Mouse (Mus musculus) erythroblast, embryonic 14.5 days (primary cell): ENCODE results near the gene Fcgr2b. TPM values are rescaled to one million over a fixed set of nuclear protein-coding genes. Genes with fewer than 3 reads are reported as not detected.
A peak's percentile ranks its signal among the peaks of the same experiment; 100 is the strongest.

Experiments used
- H3K27me3 ChIP-seq: 2 replicates; pipeline ENCODE4 v1.6.1; 2012; ENCODE audit warnings: inconsistent platforms; ENCODE audit not compliant: control insufficient read depth
- H3K36me3 ChIP-seq: 2 replicates; pipeline ENCODE4 v1.6.1; 2012; ENCODE audit warnings: mild to moderate bottlenecking, inconsistent platforms; ENCODE audit not compliant: control insufficient read depth
- H3K4me1 ChIP-seq: 2 replicates; pipeline ENCODE4 v1.6.1; 2012; ENCODE audit warnings: inconsistent platforms; ENCODE audit not compliant: control insufficient read depth
- H3K4me3 ChIP-seq: replicated peaks from 2 replicates; pipeline ENCODE3; 2012; ENCODE audit warnings: moderate library complexity, mild to moderate bottlenecking, inconsistent platforms
- H3K9me3 ChIP-seq: 2 replicates; pipeline ENCODE4 v1.6.1; 2012; ENCODE audit warnings: low read length, inconsistent platforms, mixed read lengths; ENCODE audit not compliant: control insufficient read depth
- GATA1 ChIP-seq: IDR thresholded peaks from 2 replicates; pipeline ENCODE4 v1.6.1; 2012; ENCODE audit warnings: low read length, inconsistent platforms, mixed read lengths
- TAL1 ChIP-seq: IDR thresholded peaks from 3 replicates; pipeline ENCODE4 v1.6.1; 2012; ENCODE audit warnings: low read length, inconsistent platforms, mixed read lengths
- polyA plus RNA-seq: library from polyadenylated mRNA; stranded (reverse); fragments of >175 nt; gene quantifications from 2 replicates; pipeline ENCODE4 v1.2.3, GENCODE M21; 2012

Gene Fcgr2b
- polyA plus RNA-seq, 1 experiment: not detected

DNA sequence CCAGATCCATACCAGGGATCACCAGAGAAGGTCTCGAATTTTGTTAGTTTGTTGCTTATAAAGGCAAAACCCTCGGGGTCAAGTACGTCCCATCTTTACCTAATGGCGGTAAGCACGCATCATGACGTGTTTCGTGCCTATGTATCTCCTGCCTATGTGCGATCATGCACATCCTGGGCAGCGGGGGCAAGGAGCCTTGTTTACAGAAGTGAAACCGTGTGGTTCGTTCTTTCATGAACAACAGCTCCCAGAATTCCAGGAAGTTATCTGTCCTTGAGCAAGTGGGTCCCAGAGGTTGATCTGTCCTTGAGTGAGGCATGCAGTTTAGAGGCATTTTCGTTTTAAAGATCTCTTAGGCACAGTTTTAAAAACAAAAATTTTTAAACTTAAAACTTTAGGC lies 37.1 kb downstream of the Fcgr2b start:
- no peaks in the 10 kb centered on the region for H3K9me3 ChIP-seq
- H3K4me1 ChIP-seq: no peaks in the 10 kb centered on the region
- TF ChIP-seq TAL1: no peak
- no peak for TF ChIP-seq GATA1
- H3K4me3 ChIP-seq: no peak overlapping the region
- no peaks in the 10 kb centered on the region for H3K36me3 ChIP-seq
- no peaks in the 10 kb centered on the region for H3K27me3 ChIP-seq

DNA sequence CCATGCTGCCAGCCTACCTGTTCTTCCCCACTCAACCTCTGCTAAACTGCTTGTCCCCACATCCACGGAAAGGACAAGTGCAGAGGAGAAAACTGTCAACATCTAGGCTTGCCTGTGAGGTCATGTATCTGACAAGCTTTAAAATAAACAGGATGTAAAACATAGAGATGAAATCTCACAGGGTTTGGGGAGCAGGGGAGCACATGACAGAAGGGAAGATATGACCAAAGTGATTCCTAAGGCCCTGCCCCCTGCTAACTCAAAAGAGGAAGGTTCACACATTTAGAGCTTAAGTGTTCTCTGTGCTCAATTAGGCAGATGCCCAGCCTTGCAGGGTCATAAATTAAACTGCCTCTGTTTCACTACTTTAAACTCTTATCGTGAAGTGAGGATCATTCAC lies 42.0 kb downstream of the Fcgr2b start:
- Histone ChIP-seq H3K27me3 (no peaks in the 10 kb centered on the region), H3K4me3 (no peak overlapping the region), H3K9me3 (no peaks in the 10 kb centered on the region), H3K36me3 (no peaks in the 10 kb centered on the region), H3K4me1 (no peaks in the 10 kb centered on the region)
- TF ChIP-seq GATA1 (no peak), TAL1 (no peak)

DNA sequence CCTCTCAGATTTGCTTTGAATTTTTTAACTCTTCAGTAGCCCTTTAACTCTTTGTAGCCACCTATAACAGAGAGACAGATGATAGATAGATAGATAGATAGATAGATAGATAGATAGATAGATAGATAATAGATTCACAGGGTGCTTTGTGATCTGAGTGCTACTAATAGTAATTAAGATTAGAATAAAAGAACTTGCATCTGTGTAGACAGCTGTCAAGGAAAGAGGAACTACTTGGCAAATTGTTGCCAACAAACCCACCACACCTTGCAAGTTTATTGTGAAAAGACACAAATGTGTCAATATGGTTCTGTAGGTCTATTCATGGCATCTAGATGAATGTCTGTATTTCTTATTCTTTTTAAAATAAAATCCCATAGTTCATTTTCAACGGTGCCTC lies 42.4 kb downstream of the Fcgr2b start:
- H3K4me3 ChIP-seq: no peak overlapping the region

DNA sequence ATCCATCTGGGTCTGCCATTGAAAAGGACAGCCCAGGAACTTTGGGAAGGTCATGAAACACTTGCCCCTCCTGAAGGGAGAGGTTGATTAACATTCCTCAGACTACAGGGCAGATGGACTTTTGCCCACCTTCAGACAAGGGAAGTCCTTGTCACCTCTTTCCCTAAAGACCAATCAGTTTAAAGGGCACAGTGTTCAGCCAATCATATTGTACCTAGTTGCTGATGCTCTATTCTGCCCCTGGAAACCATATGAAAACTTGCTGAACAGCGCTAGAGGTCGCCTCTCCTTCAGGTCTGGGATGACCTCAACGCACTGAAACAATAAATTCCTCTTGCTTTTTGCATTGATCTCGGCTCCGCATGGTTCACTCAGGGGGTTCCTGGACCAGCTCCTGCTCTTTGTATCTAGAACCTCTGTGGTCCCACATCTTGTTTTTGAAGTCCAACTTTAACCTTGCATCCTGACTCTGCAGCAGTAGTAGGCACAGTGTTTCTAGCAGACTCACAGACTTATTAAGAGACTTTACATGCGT lies 42.9 kb downstream of the Fcgr2b start:
- H3K9me3 ChIP-seq: no peaks in the 10 kb centered on the region
- no peaks in the 10 kb centered on the region for H3K27me3 ChIP-seq
- no peak overlapping the region for H3K4me3 ChIP-seq
- no peaks in the 10 kb centered on the region for H3K4me1 ChIP-seq
- no peak for TF ChIP-seq TAL1
- TF ChIP-seq GATA1: no peak
- H3K36me3 ChIP-seq: no peaks in the 10 kb centered on the region

More for the DNA sequence above, 42.4 kb downstream of the Fcgr2b start:
- Histone ChIP-seq H3K9me3 (no peaks in the 10 kb centered on the region), H3K36me3 (no peaks in the 10 kb centered on the region), H3K4me1 (no peaks in the 10 kb centered on the region), H3K27me3 (no peaks in the 10 kb centered on the region)
- TF ChIP-seq GATA1 (no peak), TAL1 (no peak)

DNA sequence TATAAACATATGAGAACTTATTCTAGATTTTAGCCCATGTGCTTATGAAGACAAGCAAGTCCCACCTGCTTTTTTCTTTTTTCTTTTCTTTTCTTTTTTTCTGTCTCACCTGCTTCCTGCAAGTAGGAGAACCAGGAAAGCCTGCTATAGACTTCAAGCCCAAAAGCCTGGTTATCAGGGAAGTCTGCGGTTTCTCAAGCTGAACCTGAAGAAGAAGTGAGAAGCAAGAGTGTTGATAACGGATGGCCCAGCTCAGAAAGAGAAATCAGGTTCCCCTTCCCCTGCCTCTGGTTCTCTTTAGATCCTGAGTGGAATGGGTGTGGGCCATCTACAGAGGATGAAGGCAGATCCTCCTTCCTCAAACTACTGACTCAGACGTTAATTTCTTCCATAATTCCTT lies 44.3 kb downstream of the Fcgr2b start:
- no peaks in the 10 kb centered on the region for H3K27me3 ChIP-seq
- no peaks in the 10 kb centered on the region for H3K36me3 ChIP-seq
- no peak for TF ChIP-seq TAL1
- no peak for TF ChIP-seq GATA1
- H3K4me3 ChIP-seq: no peak overlapping the region
- H3K4me1 ChIP-seq: no peaks in the 10 kb centered on the region
- no peaks in the 10 kb centered on the region for H3K9me3 ChIP-seq

DNA sequence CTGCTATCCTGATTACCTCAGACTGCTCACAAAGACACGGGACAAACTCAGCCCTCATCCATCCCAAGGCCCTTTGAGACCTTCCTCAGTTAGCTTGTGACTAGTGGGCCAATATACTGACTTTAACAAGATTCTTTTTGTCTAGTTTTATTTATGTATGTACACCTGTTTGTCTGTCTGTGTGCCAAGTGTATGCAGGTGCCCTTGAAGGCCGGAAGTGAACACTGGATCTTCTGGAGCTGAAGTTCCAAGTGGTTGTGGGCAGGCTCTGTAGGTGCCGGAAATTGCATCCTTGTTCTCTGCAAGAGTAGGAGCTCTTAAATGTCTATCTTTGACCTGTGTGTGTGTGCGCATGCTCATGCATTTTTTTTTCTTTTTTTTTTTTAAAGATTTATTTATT lies 47.1 kb downstream of the Fcgr2b start:
- Histone ChIP-seq H3K36me3 (no peaks in the 10 kb centered on the region), H3K4me1 (peaks cover 5% of the 10 kb centered on the region), H3K4me3 (no peak overlapping the region), H3K9me3 (no peaks in the 10 kb centered on the region), H3K27me3 (no peaks in the 10 kb centered on the region)
- no peak for TF ChIP-seq GATA1

DNA sequence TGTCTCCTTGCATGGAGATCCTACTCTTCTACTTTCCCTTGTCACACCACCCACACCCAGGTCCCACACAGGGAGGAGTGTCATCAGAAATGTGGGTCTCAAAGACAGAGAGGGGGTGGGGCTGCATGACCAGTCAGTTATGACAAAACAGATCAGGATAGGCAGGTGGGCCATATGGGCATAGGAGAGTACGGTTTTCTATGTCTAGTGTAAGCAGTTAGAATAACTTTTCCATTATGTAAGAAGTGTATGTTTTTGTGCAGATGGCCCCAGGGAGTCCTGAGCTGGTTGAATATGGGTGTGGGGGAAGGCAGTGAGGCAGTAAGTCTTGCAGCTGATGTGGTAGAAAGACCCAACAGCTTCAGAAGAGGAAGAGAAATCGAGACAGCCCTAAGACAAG lies 47.9 kb downstream of the Fcgr2b start:
- peaks cover 7% of the 10 kb centered on the region for H3K4me1 ChIP-seq
- no peak overlapping the region for H3K4me3 ChIP-seq
- no peaks in the 10 kb centered on the region for H3K27me3 ChIP-seq
- TF ChIP-seq GATA1 (no peak), TAL1 (no peak)
- H3K9me3 ChIP-seq: no peaks in the 10 kb centered on the region
- no peaks in the 10 kb centered on the region for H3K36me3 ChIP-seq

DNA sequence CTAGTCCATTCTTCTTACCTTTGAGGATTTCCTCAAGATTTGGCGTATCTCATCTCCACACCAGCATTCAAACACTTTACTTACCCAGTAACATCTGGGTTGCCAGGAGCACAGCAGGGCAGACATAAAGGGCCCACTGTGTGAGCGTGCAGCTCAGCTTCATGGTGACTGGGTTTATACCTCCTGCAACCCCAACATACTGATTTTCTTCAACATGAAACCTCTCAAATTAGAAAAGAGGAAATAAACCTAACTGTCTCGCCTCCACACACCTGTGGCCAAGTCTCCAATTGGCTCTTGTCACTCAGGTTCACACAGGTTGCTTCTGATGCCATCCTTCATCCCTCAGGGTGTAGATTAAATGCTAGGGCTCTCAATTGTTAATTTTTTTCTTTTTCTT lies 49.0 kb downstream of the Fcgr2b start, which contains the start of gene Fcrla:
Gene Fcrla, minus strand, starts transcription at position 206 of the 400 bp plus-strand sequence.
- no peaks in the 10 kb centered on the region for H3K27me3 ChIP-seq
- no peak for TF ChIP-seq GATA1
- no peak for TF ChIP-seq TAL1
- H3K4me3 ChIP-seq: no peak within 1 kb of the TSS
- peaks cover 7% of the 10 kb centered on the region for H3K4me1 ChIP-seq
- H3K9me3 ChIP-seq: no peaks in the 10 kb centered on the region
- H3K36me3 ChIP-seq: no peaks in the 10 kb centered on the region

DNA sequence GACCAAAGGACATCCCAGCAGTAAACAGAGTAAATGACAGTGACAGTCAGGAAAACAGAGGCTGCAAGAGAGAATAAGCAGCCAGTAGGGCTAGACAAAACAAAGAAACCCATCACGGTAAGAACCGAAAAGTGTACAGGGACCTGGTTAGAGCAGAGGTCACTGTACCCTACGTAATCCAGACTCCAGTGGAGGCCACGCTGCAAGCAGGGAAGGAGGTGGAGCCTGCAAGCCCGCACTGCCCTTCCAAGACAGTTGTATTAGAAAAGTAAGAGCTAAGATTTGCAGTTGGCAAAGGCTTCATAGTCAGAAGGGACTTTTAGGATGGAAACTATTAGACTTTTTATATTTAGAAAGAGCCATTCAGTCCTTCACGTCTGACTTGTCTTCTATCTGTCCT lies 49.4 kb downstream of the Fcgr2b start:
- H3K4me1 ChIP-seq: peaks cover 7% of the 10 kb centered on the region
- no peaks in the 10 kb centered on the region for H3K27me3 ChIP-seq
- TF ChIP-seq TAL1 (no peak), GATA1 (no peak)
- H3K36me3 ChIP-seq: no peaks in the 10 kb centered on the region
- no peaks in the 10 kb centered on the region for H3K9me3 ChIP-seq
- H3K4me3 ChIP-seq: no peak overlapping the region

DNA sequence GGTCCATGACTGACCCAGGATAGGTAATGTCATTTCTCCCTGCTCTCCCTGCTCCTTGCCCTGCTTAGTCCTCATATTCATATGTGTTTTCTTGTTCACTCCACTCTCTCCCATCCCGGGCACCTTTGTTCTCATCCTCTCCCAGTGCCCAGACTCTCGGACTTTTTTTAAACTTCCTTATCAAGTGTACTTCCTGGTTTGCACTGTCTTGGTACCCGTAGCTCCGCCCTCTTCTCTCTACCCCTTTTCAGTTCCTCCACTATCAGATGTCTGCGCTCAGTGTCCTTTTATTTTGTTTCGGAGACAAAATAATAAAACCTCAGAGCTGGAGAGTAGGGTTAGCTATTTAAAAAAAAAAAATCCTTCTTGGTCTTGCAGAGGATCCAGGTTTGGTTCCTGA lies 51.9 kb downstream of the Fcgr2b start:
- Histone ChIP-seq H3K4me3 (peak overlapping the region; percentile 51), H3K4me1 (peaks cover 7% of the 10 kb centered on the region), H3K27me3 (no peaks in the 10 kb centered on the region), H3K36me3 (no peaks in the 10 kb centered on the region), H3K9me3 (no peaks in the 10 kb centered on the region)
- TF ChIP-seq TAL1 (no peak), GATA1 (no peak)
